Mouse (Mus musculus): Measurements from ENCODE around the gene Esm1.

- TF ChIP-seq POLR2A (IDR thresholded peaks at IDR 0.05; ENCODE audit: insufficient read depth, low read depth, low read length) (no peak), CTCF (IDR thresholded peaks at IDR 0.05) (no peak)
These were observed 26.1 kb upstream of the Esm1 start for GRCm38 (mm10) chr13:113183310-113183709.
